Mouse (Mus musculus): Measurements from ENCODE around the gene Pheta1. TPM values are rescaled to one million over a fixed set of nuclear protein-coding genes. Genes with fewer than 3 reads are reported as not detected.

The Pheta1 gene
- polyA plus RNA-seq, 1 experiment from 2014 or later, result 0.86 TPM

GRCm38 (mm10) chr5:121819559-121819958 is 29.2 kb upstream of the Pheta1 start:
- H3K79me2 ChIP-seq (ENCODE audit: inconsistent target), result peaks cover 79% of the 10 kb centered on the region
- H3K27ac ChIP-seq, result no peak overlapping the region
- 16% methylated on average over 5 of the region's 5 CpGs for WGBS (ENCODE audit: missing documents)

DNA sequence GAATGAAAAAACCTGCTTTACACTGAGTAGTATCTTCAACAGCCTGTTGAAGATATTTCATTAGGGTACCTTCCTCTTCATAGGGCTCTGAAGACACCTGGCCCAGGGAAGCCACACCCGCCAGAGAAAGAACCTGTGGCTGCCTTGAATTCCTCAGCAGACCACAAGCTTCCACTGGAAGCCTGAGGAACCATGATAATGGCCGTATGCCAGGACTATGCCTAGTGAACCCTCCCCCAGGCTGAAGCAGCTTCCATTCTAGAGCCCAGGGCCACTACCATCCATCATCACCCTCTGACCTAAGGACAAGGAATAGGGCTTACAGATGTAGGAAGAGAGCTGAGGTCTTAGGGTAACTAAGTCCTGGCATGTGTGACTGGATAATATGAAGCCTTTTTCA is 28.6 kb upstream of the Pheta1 start:
- Histone ChIP-seq H3K4me3 (ENCODE audit: inconsistent target) (no peak overlapping the region), H3K79me2 (ENCODE audit: inconsistent target) (peaks cover 85% of the 10 kb centered on the region), H3K36me3 (ENCODE audit: inconsistent target) (peaks cover 63% of the 10 kb centered on the region), H3K27ac (no peak overlapping the region)
- WGBS (ENCODE audit: missing documents), result 64% methylated on average over 2 of the region's 2 CpGs

More at GRCm38 (mm10) chr5:121819559-121819958, 29.2 kb upstream of the Pheta1 start:
- H3K36me3 ChIP-seq (ENCODE audit: inconsistent target), result peaks cover 64% of the 10 kb centered on the region
- H3K4me3 ChIP-seq (ENCODE audit: inconsistent target), result no peak overlapping the region

DNA sequence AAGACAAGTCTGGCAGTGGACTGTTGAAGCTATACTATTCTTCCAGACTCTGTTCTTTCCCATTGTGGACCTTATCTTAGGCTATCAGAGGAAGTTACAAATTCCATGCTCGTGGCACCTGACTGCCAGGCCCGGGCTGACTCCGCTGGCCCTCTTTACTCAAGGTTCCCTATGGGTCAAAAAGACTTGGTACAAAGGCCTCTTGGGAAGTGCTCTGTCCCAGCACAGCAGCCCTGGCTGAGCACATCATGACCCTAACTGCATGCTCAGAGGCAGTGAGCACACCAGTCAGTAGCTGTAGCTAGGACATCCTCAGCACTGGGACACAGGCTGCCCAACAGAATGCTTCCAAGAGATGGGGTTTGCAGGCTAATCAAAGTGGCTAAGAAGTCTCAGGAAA is 28.1 kb upstream of the Pheta1 start:
- peaks cover 90% of the 10 kb centered on the region for H3K79me2 ChIP-seq (ENCODE audit: inconsistent target)
- no peak overlapping the region for H3K27ac ChIP-seq
- WGBS (ENCODE audit: missing documents), result 68% methylated on average over 3 of the region's 3 CpGs
- no peak overlapping the region for H3K4me3 ChIP-seq (ENCODE audit: inconsistent target)
- peaks cover 68% of the 10 kb centered on the region for H3K36me3 ChIP-seq (ENCODE audit: inconsistent target)

DNA sequence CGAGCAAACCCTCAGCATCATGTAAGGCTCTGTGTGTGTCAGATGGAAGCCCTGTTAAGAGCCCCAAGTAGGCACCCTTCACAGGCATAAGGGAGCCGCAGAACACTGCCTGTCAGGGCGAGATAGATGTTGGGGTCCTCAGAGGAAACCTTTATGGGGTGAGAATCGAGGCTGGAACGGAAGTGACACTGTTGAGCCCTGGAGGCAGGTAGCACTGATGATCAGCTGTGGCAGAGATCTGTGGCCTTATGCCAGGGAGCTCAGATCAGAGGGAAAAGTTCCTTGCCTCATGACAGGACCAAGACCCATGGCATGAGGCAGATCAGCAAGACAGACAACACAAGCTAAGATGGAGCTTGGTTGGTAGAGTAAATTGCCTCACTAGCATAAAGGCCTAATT is 27.7 kb upstream of the Pheta1 start:
- Histone ChIP-seq H3K27ac (no peak overlapping the region), H3K36me3 (ENCODE audit: inconsistent target) (peaks cover 69% of the 10 kb centered on the region), H3K4me3 (ENCODE audit: inconsistent target) (no peak overlapping the region), H3K79me2 (ENCODE audit: inconsistent target) (peaks cover 95% of the 10 kb centered on the region)
- 79% methylated on average over 5 of the region's 5 CpGs for WGBS (ENCODE audit: missing documents)

DNA sequence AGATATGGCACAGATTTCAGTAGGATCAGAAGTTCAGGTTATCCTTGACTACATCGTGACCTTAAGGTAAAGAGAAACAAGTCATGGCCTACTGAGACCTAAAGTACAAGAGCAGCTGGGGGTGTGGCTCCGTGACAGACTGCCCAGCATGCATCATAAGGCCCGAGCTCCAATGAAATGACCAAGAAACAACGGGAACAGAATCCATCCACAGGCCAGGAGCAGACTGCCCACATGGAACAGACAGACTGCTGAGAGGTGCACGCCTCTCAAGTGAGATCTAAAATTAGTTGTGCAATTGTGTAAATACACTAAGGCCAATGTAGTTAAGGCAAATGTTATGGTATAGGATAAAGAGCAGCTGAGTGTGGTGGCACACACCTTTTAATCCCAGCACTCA is 27.2 kb upstream of the Pheta1 start:
- 84% methylated on average over 4 of the region's 5 CpGs for WGBS (ENCODE audit: missing documents)
- peaks cover 69% of the 10 kb centered on the region for H3K36me3 ChIP-seq (ENCODE audit: inconsistent target)
- H3K27ac ChIP-seq, result no peak overlapping the region
- peaks cover 99% of the 10 kb centered on the region for H3K79me2 ChIP-seq (ENCODE audit: inconsistent target)
- H3K4me3 ChIP-seq (ENCODE audit: inconsistent target), result no peak overlapping the region

GRCm38 (mm10) chr5:121822786-121823505 is 25.8 kb upstream of the Pheta1 start:
- no peak overlapping the region for H3K4me3 ChIP-seq (ENCODE audit: inconsistent target)
- peaks cover 100% of the 10 kb centered on the region for H3K79me2 ChIP-seq (ENCODE audit: inconsistent target)
- 67% methylated on average over 7 of the region's 7 CpGs for WGBS (ENCODE audit: missing documents)
- H3K27ac ChIP-seq, result peak overlapping the region; percentile 62; the same call in 1 of the 2 replicates
- peaks cover 69% of the 10 kb centered on the region for H3K36me3 ChIP-seq (ENCODE audit: inconsistent target)

GRCm38 (mm10) chr5:121823668-121824067 is 25.1 kb upstream of the Pheta1 start:
- Histone ChIP-seq H3K27ac (peak overlapping the region; percentile 62), H3K36me3 (ENCODE audit: inconsistent target) (peaks cover 64% of the 10 kb centered on the region), H3K4me3 (ENCODE audit: inconsistent target) (no peak overlapping the region), H3K79me2 (ENCODE audit: inconsistent target) (peaks cover 98% of the 10 kb centered on the region)
- WGBS (ENCODE audit: missing documents), result 75% methylated on average over 1 of the region's 1 CpGs

- Histone ChIP-seq H3K79me2 (ENCODE audit: inconsistent target) (peaks cover 97% of the 10 kb centered on the region), H3K4me3 (ENCODE audit: inconsistent target) (no peak overlapping the region), H3K36me3 (ENCODE audit: inconsistent target) (peaks cover 60% of the 10 kb centered on the region), H3K27ac (peak overlapping the region; percentile 62)
- 0% methylated on average over 4 of the region's 4 CpGs for WGBS (ENCODE audit: missing documents)
Observed at GRCm38 (mm10) chr5:121824121-121824520, 24.7 kb upstream of the Pheta1 start.

DNA sequence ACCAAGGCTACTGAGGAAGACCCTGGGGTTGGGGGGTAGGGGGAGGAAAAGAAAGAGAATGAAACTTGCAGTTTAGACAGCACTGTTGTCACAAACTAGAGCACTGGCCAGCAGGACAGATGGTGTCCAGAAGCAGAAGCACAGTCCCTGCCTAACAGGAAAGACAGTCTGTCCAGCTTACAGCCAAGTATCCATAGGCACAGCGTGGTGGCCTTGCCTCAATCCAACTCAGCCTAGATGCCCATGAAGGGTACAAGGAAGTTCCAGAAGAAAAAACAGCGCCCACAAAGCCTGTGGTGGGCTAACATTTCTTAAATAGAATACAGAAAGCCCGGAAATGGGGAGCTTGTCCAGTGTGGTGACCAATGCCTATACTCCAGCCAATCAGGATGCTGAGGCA is 23.2 kb upstream of the Pheta1 start:
- Histone ChIP-seq H3K27ac (no peak overlapping the region), H3K4me3 (ENCODE audit: inconsistent target) (no peak overlapping the region), H3K36me3 (ENCODE audit: inconsistent target) (peaks cover 55% of the 10 kb centered on the region), H3K79me2 (ENCODE audit: inconsistent target) (peaks cover 97% of the 10 kb centered on the region)
- WGBS (ENCODE audit: missing documents), result 86% methylated on average over 3 of the region's 3 CpGs

DNA sequence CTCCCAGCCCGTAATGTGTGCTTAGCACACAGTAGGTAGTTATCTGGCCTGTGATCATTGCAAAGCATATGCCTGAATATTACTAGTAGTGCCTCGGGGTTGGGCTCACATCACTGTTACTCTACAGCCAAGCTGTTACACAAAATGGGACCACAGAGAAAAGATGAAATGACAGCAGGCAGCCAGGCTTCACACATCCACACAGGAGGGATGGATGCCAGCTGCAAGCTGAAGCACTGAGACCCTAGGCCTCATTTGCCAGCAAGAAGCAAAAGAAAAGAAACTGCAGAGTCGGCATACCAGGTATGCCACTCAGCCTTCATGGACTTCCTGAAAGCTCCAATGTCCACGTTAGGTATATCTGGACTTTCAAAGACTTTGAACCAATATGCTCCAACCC is 20.9 kb upstream of the Pheta1 start:
- Histone ChIP-seq H3K36me3 (ENCODE audit: inconsistent target) (peaks cover 40% of the 10 kb centered on the region), H3K4me3 (ENCODE audit: inconsistent target) (no peak overlapping the region), H3K79me2 (ENCODE audit: inconsistent target) (peaks cover 97% of the 10 kb centered on the region), H3K27ac (no peak overlapping the region)
- 88% methylated on average over 4 of the region's 4 CpGs for WGBS (ENCODE audit: missing documents)

- 95% methylated on average over 45 of the region's 82 CpGs for WGBS (ENCODE audit: missing documents)
- Histone ChIP-seq H3K4me3 (ENCODE audit: inconsistent target) (no peak overlapping the region), H3K79me2 (ENCODE audit: inconsistent target) (peaks cover 97% of the 10 kb centered on the region), H3K27ac (no peak overlapping the region), H3K36me3 (ENCODE audit: inconsistent target) (peaks cover 32% of the 10 kb centered on the region)
Observed at GRCm38 (mm10) chr5:121828491-121829432, 20.0 kb upstream of the Pheta1 start.

DNA sequence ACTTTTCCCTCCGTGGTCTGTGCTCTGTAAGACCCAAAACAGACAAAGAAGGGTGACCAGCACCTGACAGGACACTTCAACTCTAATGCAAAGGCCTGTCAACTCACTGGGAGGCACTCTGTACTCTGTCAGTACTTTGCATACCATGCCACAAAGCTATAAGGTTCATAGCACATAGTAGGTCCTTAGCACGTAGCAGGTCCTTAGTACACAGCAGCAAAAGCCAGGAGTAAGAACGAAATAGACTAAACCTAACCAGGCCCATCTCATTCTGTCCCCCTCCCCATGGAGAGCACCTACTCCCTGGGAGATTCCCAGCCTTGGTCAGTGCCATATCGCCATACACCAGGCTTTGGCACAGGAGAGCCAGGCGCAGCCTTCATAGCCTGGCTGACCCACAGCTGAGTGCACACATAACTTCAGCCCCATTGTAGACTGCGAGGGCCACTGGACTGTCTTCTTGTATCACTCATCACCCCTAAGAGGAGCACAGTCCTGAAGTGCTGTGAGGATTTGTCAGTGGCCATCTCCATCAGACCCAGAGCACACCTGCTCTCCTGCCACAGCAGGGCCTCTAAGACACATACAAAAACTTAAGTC is 17.7 kb upstream of the Pheta1 start:
- Histone ChIP-seq H3K79me2 (ENCODE audit: inconsistent target) (peaks cover 96% of the 10 kb centered on the region), H3K4me3 (ENCODE audit: inconsistent target) (no peak overlapping the region), H3K36me3 (ENCODE audit: inconsistent target) (peaks cover 21% of the 10 kb centered on the region), H3K27ac (no peak overlapping the region)
- WGBS (ENCODE audit: missing documents), result 90% methylated on average over 6 of the region's 6 CpGs

DNA sequence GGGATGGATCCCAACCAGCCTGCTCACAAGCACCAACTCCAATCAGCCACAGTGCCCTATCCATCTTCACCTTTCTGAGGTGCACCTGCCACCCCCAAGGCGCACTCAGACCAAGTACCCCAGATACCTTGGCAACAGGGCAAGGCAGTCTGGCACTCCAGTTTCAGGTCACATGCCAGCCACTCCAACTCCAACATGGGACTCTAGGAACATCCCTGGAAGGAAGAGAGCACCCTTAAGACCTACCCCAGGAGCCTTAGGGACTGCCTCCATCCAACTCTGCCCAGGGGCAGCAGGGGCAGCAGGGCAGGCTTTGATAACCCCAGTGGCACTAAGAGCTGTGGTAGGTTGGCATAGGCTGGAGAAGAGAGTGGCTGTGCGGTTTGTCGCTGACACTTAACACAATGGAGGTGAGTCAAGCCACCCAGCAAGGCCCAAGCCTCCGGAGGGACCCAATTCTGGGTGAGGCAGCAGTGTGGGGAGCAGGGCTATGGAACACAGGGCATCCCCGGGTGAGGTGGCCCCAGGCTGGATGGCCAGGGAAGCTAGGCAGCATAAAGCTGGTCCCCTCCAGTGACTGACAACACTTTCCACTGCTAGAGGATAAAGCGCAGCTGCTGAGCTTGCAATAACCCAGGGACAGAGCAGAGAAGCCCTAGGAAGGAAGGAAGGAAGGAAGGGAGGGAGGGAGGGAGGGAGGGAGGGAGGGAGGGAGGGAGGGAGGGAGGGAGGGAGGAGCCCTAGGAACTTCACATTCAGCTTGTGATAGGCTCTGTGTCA is 16.2 kb upstream of the Pheta1 start:
- H3K36me3 ChIP-seq (ENCODE audit: inconsistent target), result peaks cover 6% of the 10 kb centered on the region

DNA sequence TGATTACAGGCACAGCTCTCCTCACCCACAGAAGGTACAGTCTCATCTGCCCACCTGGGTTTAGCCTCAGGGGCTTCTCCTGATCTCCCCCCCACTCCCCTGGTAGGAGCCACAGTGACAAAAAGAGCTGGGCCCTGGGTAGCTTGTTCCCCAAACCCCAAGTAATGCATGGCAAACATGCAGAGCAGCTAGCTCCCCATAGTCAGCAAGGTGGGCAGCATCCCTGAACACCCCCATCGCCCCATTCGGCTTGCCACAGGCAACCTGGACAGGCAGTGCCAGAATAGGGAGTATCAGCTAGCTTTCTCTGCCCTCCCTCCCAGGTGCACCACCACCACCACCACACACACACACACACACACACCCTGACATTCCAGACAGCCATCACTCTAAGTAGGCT is 15.6 kb upstream of the Pheta1 start:
- H3K79me2 ChIP-seq (ENCODE audit: inconsistent target), result peaks cover 75% of the 10 kb centered on the region
- H3K36me3 ChIP-seq (ENCODE audit: inconsistent target), result peaks cover under 1% of the 10 kb centered on the region; the same call in 1 of the 2 replicates
- peak overlapping the region; percentile 97 for H3K4me3 ChIP-seq (ENCODE audit: inconsistent target)
- peak overlapping the region; percentile 99 for H3K27ac ChIP-seq
- 33% methylated on average over 2 of the region's 2 CpGs for WGBS (ENCODE audit: missing documents)

More for the DNA sequence above, 16.2 kb upstream of the Pheta1 start:
- Histone ChIP-seq H3K27ac (peak overlapping the region; percentile 99), H3K79me2 (ENCODE audit: inconsistent target) (peaks cover 81% of the 10 kb centered on the region), H3K4me3 (ENCODE audit: inconsistent target) (peak overlapping the region; percentile 97; the same call in 1 of the 2 replicates)
- 52% methylated on average over 5 of the region's 6 CpGs for WGBS (ENCODE audit: missing documents)

All from macrophage (primary cell).